Mouse (Mus musculus) hematopoietic stem cell, adult 5-6 weeks (primary cell): ENCODE results near the gene Fibp. TPM values are rescaled to one million over a fixed set of nuclear protein-coding genes. Genes with fewer than 3 reads are reported as not detected.

ENCODE experiments used
- ATAC-seq, 2 experiments: fragments of 125-278 bp in 1 of 2; replicated peaks in 1 of 2; 2 replicates each; pipeline ENCODE4 v1.8.0; 2016 to 2017; ENCODE audit warnings: inconsistent platforms in 2 of 2, mild to moderate bottlenecking in 2 of 2, moderate number of reproducible peaks in 2 of 2, low read depth in 1 of 2, moderate TSS enrichment in 1 of 2; ENCODE audit not compliant: low FRiP score in 2 of 2, poor library complexity in 2 of 2, severe bottlenecking in 2 of 2, insufficient read depth in 1 of 2, low TSS enrichment in 1 of 2
- total RNA-seq: library from RNA; stranded (forward); fragments of 172-1452, 232-1000 nt; gene quantifications from 2 replicates; pipeline ENCODE4 v1.2.3, GENCODE M21; 2017

The Fibp gene
- total RNA-seq, 1 experiment from 2014 or later = 159 TPM

GRCm38 (mm10) chr19:5428083-5428482, 32.3 kb upstream of the Fibp start:
- ATAC-seq = no peak

- ATAC-seq = no peak
Observed at GRCm38 (mm10) chr19:5429219-5429618, 31.2 kb upstream of the Fibp start.

- no peak for ATAC-seq
Observed at GRCm38 (mm10) chr19:5429806-5430205, 30.6 kb upstream of the Fibp start.

- ATAC-seq = no peak
Observed at GRCm38 (mm10) chr19:5430408-5430807, 30.0 kb upstream of the Fibp start.

GRCm38 (mm10) chr19:5431911-5432464, 28.4 kb upstream of the Fibp start:
- no peak for ATAC-seq

GRCm38 (mm10) chr19:5432992-5433852, 27.2 kb upstream of the Fibp start:
- ATAC-seq = peak; percentile 63 to 76

GRCm38 (mm10) chr19:5433951-5434350, 26.5 kb upstream of the Fibp start:
- ATAC-seq = no peak

GRCm38 (mm10) chr19:5444371-5444908, 16.0 kb upstream of the Fibp start:
- ATAC-seq = peak in 1 of 2 experiments; percentile 11; a peak in 1 of 4 replicates

- no peak for ATAC-seq
Observed at GRCm38 (mm10) chr19:5444954-5445353, 15.5 kb upstream of the Fibp start.

GRCm38 (mm10) chr19:5445747-5446146, 14.7 kb upstream of the Fibp start:
- no peak for ATAC-seq

- peak; percentile 79 to 82 for ATAC-seq
Observed at GRCm38 (mm10) chr19:5447515-5448353, 12.7 kb upstream of the Fibp start, which contains the start of gene Fosl1. TSS of gene Fosl1 (plus strand) at chr19:5447547.

- ATAC-seq = peak; percentile 38 to 63; a peak in 2 of 4 replicates
Observed at GRCm38 (mm10) chr19:5448354-5449150, 11.9 kb upstream of the Fibp start.

- no peak for ATAC-seq
Observed at GRCm38 (mm10) chr19:5449673-5450072, 10.7 kb upstream of the Fibp start.

GRCm38 (mm10) chr19:5451766-5452165, 8.6 kb upstream of the Fibp start:
- no peak for ATAC-seq

- ATAC-seq = no peak
Observed at GRCm38 (mm10) chr19:5455037-5455436, 5.4 kb upstream of the Fibp start.

GRCm38 (mm10) chr19:5455568-5455967, 4.8 kb upstream of the Fibp start:
- no peak for ATAC-seq
